Mouse (Mus musculus) c-Kit-negative CD71-positive TER-119-positive erythroid progenitor cells, embryonic 14.5 days (primary cell): ENCODE measurements around the gene Taf12.

Experiments used
- DNase-seq: peaks from one replicate; pipeline ENCODE4 v3.0.0-alpha.2; 2013; ENCODE audit warnings: low read depth, low spot score

The Taf12 gene

DNA sequence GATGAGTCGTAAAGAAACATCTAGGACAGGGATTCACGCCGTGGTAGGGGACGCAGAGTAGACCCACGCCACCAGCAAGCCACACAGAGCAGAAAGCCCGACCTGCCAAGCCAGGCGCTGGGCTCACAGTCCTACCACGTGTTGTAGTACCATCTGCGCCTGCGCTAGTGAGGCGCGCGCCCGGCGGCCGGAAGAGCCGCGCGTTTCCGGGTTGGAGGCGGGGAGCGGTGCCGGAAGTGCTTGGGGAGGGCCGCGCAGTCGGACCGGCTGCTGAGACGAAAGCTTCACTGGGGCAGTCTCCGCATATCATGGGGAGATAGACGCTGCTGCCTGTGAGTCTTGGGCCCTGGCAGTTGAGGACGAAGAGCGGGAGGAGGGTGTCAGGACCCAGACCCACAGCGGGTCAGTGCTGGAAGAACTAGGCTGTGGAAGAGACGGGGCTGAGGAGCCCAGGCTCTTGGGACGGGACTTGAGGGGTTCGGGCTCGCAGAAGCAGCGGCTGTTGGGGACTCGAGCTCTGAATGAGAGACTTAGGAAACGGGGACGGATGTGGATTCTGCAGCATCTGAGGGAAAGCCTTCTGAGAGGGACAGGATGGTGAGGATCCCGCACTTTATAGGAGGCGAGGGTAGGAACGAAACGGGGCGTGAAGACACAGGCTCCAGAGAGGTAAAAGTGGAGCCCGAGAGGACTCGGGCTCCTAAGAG is at the start of gene Taf12:
Gene Taf12, plus strand, starts transcription at position 220 of the 707 bp plus-strand sequence.
- DNase-seq, result peak; percentile 91

DNA sequence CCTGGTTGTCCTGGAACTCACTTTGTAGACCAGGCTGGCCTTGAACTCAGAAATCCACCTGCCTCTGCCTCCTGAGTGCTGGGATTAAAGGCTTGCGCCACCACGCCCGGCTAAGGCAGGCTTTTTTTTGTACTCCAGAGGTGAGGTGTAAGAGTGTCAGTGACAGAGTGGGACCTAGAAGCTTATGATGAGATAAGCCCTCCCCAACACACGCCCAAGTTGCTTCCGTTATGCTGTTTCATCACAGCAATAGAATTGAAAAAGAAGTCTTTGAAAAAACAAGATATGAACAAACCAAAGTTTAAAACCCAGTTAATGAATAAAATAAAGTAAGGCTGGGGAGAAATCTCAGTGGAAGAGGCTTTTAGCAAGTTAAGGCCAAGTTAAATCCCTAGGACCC is 43.8 kb upstream of the Taf12 start:
- DNase-seq, result no peak

DNA sequence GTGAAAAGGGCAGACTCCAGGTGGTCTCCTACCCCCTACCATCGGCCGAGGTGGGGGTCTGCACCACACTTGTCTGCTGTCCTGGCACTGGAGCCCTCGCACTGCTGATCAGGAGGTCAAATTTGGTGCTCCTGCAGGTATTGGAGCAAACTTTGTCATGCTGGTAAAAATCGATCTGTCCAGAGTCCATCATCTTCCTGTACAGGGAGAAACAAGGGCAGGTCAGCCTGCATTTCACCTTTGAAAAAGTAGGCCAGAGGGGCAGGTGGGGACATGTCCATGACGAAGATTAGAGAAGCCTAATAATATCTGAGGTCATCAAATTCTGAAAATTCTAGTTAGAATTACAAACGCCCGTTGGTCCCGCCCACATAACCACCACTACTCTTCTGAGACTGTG is 39.5 kb upstream of the Taf12 start:
- DNase-seq, result no peak

DNA sequence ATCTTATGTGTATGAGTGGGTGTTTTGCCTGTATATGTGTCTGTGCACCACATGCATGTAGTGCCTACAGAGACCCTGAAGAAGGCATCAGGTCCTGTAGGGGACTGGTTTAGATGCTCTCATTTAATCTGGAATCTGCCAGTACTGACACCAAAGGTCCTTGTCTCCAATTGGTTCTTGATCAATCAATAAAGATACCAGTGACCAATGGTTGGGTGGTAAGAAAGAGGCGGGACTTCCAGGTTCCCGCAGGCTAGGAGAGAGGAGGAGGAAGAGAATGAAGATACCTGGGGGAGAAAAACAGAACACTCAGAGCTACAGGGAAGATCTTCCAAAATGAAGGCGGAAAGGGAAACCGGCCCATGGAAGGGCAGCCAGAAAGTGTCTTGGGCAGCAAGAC is 35.8 kb upstream of the Taf12 start:
- DNase-seq, result no peak

DNA sequence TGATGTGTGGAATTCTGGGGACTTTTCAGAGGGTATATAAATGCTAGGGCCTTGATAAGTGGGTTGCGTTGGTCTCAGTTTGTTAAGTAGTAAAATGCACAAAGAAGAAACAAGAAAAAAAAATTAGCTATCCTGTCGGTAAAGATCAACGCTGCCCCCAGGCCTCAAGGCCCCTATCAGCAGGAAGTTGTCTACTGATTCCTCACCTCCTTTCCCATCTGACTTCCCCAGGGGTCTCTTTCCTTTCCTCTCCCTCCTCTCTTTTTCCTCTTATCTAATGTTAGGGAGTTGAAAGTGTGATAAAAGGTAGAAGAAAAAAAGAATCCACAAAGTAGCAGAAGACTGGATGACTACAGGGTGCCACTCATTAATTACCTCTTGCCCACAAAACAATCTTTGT is 33.8 kb upstream of the Taf12 start:
- no peak for DNase-seq

DNA sequence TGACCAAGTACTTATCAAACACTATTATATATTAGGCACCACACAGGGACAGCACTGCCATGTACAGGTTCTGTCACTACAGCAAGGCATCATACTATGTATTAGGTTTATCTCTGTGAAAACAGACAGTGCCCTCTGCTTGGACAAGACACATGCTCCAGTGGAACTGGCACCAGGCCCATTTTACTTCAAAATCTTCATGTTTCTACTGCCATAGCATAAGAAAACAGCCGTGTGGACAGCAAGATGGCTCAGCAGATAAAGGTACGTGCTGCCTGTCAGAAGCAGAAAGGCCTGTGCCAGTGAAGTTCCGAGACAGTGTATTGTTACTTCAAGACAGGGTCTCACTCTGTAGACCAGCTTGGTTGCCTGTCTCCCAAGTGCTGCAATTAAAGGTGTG is 33.0 kb upstream of the Taf12 start:
- no peak for DNase-seq

DNA sequence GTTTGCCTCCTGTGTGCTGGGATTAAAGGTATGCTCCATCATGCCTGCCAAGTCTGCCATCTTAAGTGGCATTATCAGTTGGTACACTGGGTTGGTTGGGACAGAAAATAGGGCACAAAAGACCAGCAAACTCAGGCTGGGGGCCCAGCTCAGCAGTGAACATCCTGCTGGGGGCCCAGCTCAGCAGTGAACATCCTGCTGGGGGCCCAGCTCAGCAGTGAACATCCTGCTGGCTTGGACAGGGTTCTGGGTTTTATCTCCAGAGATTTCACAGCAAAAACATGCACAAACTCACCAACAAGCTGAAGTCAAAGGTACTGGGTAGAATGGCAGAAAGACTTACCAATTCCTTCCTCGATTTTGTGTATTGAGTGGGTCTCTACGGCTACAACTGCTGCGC is 28.5 kb upstream of the Taf12 start:
- no peak for DNase-seq

DNA sequence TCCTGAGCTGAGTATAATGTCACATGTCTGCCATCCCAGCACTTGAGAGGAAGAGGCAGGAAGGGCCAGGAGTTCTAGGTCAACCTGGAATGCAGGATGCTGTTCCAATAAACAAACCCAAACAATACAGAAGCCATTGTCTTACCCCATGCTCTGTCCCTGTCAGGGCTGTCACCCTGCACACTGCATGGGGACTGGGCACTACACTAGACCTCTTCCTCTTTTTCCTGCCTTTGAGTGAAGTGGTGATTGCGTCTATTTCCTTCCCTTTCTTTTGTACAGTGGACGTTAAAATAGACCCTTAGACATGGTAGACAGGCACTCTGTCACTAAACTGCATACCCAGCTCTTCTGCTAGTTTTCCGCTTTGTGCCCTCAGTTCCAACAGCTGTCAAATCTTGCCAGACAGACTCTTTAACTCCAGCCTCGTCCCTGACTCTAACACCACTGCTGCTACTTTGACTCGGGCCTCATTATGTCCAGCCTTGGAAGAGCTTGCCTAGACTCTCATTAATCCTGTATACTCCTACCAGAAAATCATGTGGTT is 26.7 kb upstream of the Taf12 start:
- no peak for DNase-seq

DNA sequence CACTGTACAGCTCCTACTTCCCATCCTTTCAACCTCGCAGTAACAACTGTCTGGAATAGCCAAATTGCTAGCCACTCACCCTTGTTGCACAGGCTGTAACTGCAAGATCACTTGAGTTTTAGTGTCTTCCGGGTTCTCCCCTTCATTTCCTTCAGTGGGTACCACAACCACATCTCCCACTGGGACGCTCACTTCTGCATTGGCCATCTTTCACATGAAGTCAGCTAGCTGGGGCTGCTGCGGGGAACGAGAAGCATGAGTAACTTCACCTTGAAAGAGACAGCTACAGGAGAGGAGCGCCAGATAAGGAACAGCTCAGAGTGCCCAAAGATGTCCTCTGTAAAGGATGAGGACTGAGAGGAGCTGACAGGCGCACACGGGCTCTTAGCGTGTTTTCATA is 22.6 kb upstream of the Taf12 start:
- no peak for DNase-seq

DNA sequence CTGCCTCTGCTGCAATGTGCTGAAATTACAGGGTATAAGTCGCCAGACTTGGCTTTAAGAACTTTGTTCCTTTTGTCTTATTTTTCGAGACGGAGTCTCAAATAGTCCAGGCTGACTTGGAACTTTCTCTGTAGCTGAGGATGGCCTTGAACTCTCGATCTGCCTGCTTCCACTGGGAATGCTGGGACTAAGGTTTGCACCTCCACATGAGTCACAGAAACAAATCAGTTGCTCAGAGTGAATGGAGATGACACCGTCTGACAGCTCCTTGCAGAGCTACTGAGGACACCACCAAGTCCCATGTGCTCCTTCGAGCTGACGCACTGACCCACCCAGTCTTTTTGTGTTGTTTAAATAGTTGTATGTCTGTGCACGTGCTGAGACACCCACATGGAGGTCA is 21.0 kb upstream of the Taf12 start:
- DNase-seq, result no peak

DNA sequence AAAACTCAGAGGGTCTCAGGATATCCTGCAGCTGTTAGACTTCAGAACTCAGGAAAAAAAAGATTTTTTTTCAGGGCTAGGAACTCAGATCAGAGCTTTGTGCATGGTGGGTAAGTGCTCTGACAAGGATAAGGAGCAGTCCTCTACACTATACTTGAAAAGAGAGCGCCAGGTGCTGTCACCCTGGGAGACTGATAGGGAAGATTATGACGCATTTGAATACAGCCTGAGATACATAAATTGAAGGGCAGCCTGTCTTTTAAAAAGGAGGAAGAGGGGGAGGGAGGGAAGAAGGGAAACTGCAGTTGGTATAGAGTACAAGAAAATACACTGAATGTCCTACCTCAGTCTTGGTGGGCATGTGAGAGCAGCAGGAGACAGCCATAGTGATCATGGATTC is 20.6 kb upstream of the Taf12 start:
- no peak for DNase-seq

DNA sequence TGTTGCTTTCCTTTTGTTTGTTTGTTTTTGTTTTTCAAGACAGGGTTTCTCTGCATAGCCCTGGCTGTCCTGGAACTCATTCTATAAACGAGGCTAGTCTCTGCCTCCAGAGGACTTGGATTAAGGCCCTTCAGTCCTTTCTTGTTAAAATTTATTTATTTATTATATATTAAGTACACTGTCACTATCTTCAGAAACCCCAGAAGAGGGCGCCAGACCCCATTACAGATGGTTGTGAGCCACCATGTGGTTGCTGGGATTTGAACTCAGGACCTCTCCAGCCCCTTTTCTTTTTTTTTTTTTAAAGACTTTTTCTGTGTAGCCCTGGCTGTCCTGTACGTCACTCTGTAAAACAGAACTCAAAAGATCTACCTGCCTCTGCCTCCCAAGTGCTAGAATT is 19.2 kb upstream of the Taf12 start:
- DNase-seq, result no peak

DNA sequence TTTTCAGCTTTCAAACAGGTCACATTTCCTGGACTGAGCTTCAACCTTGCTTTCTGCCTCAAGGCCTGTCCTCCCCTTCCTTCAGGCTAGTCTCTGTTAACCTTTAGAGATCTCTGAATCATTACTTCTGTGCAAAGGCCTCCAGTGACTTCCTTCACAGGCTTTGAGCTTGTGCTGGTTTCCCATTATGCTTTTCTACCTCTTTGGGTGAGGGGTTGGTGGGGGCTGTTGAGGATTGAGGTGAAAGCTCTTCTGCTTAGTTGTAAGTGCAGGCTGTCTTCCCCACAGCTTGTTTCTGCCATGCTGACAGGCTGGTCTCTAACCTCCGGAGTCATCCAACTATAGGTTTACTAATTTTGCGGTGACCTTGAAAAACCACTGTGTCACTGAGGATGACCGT is 17.8 kb upstream of the Taf12 start:
- DNase-seq, result no peak

DNA sequence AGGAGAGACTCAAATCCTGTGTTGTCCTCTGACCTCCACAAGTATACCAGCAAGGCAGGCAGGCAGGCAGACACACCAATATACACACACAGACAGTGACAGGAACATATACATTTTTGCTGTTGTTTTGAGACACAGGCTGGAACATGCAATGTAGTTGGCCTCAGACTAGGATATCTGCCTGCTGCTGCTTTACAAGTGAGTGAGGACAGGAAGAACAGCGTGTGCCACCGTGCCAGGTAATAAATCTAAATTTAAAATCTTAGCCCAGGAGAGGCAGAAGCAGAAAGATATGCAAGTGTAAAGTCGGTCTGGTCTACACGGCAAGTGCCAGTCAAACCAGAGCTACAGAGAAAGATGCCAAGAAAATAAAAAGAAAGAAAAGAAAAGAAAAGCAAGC is 14.9 kb upstream of the Taf12 start:
- no peak for DNase-seq

DNA sequence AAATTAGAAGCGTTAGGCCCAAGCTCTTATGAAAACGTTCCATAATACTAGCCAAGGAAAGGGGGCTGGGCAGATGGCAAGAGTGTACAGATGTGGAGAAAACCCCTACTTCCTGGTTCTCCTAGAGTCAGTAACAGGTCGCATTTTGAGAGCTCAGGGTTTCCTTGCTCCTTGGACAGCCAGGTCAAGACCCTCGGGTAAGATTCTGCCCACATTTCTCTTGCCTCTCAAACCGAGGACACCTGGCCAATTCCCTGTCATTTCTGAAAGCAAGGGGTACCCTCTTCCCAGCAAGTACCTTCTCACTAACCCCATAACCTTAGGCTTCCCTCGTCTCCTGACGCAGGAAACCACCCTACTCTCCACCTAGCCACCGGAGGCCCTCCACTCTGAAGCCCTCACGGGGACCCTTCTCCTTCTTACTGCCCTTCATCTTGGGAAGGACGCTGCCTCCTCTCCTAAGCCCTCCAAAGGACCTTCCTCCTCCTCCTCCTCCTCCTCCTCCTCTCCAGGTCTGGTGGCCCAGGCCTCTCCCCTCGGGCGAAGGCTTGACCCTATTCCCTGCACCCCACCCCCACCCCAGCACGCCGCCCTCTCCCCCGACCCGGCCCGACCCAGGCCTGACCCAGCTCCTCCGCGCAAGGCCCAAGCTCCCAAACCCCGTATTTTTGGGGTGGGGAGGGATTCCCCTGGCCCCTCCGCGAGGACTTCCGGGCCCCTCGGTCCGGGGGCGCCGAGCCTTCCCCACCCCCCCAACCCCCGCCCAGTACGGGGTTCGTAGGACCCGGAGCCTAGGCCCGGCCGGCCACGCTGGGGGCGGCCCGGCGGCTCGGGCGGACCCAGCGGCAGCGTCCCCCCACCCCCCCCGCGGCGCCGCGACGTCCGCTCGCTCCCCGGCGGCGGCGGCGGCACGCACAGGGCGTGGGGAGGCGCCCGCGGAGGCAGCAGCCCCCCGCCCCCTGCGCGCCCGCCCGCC is 13.5 kb upstream of the Taf12 start:
- peak; percentile 22 for DNase-seq

DNA sequence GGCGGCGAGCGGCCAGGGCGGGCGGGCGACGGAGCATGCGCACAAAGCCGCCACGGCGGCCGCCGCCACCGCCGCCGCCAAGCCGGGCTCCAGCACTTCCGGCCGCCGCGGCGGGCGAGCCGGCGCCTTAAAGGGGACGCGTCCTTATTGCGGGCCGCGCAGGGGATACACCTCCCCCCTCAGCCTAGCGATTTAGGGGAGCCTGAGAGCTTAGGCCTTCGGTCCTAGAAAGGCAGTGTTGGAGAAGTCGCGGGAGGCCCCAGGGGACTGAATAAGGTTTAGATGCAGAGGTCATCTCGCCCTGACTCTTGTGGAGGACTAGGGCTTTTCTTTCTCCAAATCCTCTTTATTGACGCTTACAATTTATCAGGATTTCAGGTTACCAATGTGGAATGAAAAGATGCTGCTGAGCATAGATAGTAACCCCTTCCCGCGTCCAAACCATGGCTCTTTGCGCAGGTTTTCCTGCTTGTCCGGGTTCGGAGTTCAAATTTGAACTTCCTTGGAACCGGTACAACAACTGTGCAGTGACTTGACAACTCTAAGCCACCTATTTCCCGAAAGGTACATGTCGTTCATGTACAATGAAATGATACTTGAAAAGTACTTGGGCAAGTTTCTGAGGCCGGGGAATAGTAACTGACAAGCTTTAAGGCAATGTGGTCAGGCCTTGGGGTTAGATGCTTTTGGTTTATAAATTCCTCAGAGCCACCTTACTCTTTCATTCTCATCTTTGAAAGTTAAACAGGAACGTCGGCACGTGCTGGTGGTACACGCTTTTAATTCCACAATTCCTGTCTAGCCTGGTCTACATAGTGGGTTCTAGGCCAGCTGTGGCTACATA is 12.4 kb upstream of the Taf12 start, which contains the start of gene Gmeb1:
Gene Gmeb1, minus strand, starts transcription at position 89 of the 844 bp plus-strand sequence.
- peak; percentile 65 for DNase-seq

DNA sequence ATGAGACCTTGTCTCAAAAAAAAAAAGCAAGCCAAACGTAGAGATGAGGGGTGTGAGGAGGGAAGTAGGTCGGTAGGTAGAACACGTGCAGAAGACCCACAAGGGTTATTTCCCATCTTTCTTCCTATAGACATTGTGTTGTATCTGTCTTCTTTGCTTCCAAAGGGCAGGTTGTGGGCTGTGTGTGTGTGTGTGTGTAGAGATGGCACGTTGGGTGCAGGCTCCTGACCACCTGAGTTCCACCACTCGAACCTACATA is 11.9 kb upstream of the Taf12 start:
- no peak for DNase-seq

DNA sequence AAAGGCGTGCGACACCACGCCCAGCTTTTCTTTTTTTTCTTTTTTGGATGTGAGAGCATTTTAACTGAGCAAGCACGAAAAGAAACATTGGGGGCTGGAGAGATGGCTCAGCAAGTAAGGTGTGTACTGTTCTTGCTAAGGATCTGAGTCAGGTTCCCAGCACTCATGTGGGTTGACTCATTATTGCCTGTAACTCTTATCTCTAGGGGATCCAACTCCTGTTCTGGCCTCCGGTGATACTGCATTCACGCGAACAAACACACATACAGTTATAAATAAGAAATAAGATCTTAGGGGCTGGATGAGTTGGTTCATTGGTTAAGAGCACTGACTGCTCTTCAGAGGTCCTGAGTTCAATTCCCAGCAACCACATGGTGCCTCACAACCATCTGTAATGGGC is 10.9 kb upstream of the Taf12 start:
- DNase-seq, result no peak

DNA sequence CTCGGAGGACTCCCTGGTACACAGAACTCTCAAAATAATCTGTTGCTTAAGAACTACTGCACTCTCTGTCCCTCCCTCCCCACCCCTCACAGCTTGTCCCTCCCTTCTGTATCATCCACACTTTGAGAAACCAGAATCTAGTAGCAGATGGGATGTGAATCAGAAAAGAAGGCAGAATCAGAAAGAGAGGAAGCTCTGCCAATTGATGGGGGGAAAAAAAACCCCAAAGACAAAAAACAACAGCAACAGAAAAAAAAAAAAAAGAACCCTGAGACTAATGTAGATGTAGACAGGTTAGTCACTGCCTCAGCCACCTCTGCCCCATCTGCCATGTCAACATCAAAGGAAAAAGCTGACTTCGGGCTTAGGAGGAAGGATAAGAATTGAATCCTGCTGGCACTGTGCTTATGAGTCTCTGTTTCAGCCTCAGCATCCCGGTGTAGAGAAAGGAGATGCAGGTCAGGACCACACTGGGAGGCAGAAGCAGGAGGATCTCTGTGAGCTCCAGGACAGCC is 7.3 kb upstream of the Taf12 start:
- DNase-seq, result no peak

DNA sequence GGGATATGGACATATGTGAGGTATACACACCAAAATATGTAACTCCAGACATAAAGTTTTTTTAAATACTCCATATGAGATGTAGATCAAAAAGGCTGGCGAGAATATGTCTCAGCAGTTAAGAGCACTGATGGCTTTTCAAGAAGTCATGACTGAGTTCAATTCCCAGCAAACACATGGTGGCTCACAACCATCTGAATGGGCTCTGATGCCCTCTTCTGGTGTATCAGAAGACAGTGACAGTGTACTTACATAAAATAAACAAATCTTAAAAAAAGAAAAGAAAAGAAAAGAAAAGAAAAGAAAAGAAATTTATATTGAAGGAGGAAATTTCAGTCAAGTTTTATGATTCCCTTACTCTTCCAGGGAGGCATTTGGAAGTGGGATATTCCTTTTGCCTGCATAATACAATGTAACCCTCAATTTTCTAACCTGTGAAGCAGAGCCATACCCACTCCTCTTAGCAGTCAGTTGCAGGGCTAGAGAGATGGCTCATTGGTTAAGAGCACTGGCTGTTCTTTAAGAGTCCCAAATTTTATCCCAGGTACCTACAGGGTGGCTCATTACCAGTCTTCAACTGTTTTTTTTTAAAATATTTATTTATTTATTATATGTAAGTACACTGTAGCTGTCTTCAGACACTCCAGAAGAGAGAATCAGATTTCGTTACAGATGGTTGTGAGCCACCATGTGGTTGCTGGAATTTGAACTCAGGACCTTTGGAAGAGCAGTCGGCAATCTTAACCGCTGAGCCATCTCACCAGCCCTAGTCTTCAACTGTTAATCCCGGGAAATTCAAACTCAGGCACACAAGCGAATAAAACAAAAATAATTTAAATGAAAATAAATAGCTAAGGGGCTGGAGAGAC is 5.1 kb upstream of the Taf12 start:
- no peak for DNase-seq
